Mouse (Mus musculus) ZHBTc4 (cell line): ENCODE measurements at regions not wholly inside any gene's neighbourhood (a gene's known extent, or its start where the extent isn't known, plus 50 kb on each side); places are given as distances from the start of the nearest gene placed in this dataset.

ENCODE experiments used
- DNase-seq: peaks from one replicate; pipeline ENCODE4 v3.0.0-alpha.2; 2011; ENCODE audit warnings: low read depth, low spot score

- DNase-seq, result no peak
These were observed 729.1 kb downstream of the Dhx35 start for GRCm38 (mm10) chr2:159523739-159524138.

DNA sequence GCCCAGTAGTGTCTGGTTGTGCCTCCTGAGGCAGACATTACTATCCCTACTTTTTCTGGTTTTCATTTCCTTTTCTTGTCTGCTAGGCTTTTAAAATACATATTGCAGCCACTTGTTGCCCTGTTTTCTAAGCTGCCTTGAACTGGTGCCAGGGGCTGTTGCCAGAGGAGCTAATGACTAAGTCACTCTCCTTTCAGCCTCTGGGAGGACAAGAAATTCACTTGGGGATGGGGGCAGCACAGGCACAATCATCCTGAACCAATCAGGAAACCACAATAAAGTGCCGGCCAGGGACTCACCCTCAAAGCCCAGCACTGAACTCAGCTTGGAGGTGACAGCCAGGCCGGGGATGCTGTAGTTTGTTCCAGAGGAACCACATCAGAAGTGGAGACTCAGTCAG lies 740.3 kb downstream of the Dhx35 start:
- no peak for DNase-seq

- DNase-seq, result no peak
These were observed 744.7 kb downstream of the Dhx35 start for GRCm38 (mm10) chr2:159539261-159539660.

GRCm38 (mm10) chr2:159557567-159557966 lies 763.0 kb downstream of the Dhx35 start:
- no peak for DNase-seq

DNA sequence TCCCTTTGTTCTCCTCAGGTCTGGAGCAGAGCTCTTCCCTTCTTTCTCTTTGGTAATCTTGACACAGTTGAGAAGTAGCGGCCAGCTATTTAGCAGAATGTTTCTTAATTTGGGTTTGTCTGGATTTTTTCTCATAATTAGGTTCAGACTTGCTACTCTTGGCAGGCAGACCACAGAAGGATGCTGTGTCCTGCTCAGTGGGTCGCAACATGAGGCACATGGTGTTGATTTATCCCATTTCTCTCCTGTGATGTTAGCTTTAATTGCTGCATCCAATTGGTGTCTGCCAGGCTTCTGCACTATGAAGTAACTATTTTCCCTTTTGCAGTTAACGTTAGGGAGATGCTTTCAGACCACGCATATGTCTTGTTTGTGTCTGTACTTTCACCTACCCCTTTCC lies 768.7 kb downstream of the Gm826 start:
- DNase-seq, result no peak

DNA sequence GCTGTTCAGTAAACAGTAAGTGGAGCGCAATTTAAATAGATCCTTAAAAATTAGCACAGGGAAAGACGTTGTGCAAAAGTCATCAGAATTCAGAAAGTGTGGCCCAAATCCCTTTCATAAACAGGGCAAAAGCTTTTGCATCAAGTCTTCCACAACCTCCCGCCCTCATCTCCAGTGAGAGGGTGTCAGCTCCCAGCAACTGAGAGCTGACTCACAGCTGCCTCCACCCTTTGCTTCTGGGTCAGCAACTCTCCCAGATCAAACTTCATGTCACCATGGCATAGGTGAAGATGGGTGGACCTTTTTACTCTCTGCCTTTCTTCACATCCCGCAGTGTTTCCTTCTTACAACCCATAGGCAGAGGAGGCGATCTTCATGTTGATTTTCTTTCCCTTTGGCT lies 768.0 kb downstream of the Gm826 start:
- no peak for DNase-seq

- no peak for DNase-seq
These were observed 767.5 kb downstream of the Gm826 start for GRCm38 (mm10) chr2:159566461-159566860.

- no peak for DNase-seq
These were observed 765.6 kb downstream of the Gm826 start for GRCm38 (mm10) chr2:159568391-159568790.

DNA sequence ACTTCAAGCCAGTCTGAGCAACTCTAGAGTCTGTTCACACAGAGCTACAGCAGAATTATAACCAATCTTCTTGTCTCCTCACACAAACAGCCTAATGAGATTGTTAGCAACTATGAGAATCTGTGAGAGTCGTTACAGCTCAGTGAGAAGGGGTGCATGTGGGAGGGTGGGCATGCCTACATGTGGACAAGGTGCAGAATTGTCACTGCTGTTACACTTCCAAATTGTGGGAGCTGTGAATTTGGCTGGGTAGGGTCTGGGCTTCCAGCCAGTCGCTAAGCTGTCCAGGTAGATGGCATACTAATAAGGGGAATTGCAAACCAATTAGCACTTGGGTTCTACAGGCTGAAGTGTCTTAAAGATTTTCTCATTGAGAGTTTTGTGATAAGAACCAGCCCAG lies 762.1 kb downstream of the Gm826 start:
- no peak for DNase-seq

DNA sequence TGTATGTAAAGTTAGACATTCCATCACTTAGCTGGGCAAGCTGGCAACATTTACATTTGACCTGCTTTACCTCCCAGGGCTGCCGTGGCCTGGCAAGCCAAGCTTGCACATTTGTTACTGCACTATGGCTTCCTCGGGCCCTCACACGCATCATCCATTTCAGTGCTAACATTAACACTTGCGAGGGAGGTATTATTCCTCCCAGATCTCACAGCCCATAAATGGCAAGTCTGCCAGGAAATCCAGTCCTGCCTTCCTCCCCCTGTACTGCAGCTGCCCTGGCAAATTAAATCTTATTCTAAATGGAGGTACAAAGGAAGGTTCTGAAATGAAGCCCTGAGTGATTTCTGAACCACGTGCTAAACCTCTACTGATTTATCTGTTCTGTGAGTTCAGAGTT lies 758.7 kb downstream of the Gm826 start:
- no peak for DNase-seq

- no peak for DNase-seq
These were observed 750.9 kb downstream of the Gm826 start for GRCm38 (mm10) chr2:159583103-159583502.

- DNase-seq, result no peak
These were observed 749.3 kb downstream of the Gm826 start for GRCm38 (mm10) chr2:159584641-159585040.

DNA sequence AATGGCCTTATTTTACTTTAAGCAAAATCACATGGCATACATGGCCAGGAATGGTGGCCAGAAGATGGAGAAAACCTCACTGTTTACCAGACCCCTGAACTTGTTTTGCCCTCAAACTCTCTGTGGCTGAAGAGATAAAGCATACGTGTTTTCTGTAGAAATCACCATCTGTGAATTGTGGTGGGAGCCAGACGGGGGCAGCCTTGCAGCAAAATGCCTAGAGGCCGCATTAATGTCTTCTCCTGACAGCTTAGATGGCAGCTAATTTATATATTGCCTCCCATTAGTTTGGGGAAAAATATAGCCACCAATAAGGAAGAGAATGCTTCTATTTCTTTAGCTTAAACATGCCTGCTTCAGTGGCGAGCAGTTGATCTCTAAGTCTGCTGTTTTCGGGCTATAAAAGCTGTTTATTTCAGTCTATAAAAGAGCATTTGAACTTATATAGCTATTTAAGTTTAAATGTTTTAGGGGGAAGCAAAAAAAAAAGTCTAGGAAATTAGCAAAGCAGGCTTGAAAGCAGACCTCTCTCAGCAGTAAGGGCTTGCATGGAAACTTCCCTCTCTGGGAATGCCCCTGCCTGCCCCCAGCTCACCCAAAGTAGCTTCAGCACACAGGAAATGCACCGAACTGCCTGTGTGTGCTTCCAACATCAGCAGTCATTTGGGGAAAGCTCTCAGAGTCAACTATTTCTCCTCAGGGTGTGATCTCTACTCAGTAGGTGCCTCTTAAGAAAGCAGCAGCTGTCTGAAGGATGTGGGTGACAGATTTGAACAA lies 747.1 kb downstream of the Gm826 start:
- no peak for DNase-seq

- DNase-seq, result no peak
These were observed 742.4 kb downstream of the Gm826 start for GRCm38 (mm10) chr2:159591396-159592124.

- no peak for DNase-seq
These were observed 741.1 kb downstream of the Gm826 start for GRCm38 (mm10) chr2:159592841-159593240.

GRCm38 (mm10) chr2:159596285-159596684 lies 737.7 kb downstream of the Gm826 start:
- no peak for DNase-seq

GRCm38 (mm10) chr2:159598080-159598479 lies 735.9 kb downstream of the Gm826 start:
- DNase-seq, result no peak

- no peak for DNase-seq
These were observed 726.8 kb downstream of the Gm826 start for GRCm38 (mm10) chr2:159607191-159607590.

DNA sequence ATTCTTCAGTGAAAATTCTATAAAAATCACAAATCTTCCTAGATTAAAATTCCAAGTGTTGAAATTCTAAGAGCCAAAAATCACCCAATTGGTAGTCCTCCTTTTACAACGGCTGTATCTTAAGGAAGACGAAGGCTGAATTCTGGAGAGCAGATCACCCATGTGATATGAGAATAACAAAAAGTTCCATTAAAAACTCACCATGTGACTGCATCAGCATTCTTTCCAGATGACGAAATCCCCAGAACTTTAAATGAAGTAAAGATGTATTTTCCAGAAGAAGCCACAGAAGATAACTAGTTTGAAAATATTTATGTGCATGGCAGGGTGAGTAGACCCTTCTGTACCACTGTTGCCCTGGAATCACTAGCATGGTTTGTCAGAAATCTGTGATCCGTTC lies 723.5 kb downstream of the Gm826 start:
- DNase-seq, result no peak

GRCm38 (mm10) chr2:159616685-159617084 lies 717.3 kb downstream of the Gm826 start:
- DNase-seq, result no peak

DNA sequence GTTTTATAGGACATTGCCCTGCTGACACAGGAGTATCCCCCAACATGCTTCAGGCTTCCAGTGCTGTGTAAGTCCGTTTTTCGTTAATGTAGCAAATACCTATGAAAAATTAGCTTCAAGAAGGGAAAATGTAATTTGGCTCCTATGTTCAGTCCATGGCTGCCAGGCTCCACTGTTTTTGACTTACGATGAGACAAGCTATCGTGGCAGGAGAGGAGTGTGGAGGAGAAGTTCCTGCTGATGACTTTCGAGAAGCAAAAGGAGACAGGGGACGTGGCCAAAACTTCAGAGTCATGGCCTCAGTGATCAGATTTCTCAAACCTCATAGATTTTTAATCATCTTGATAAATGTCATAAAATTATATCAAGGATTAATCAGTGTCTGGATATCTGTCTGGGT lies 712.7 kb downstream of the Gm826 start:
- DNase-seq, result no peak

DNA sequence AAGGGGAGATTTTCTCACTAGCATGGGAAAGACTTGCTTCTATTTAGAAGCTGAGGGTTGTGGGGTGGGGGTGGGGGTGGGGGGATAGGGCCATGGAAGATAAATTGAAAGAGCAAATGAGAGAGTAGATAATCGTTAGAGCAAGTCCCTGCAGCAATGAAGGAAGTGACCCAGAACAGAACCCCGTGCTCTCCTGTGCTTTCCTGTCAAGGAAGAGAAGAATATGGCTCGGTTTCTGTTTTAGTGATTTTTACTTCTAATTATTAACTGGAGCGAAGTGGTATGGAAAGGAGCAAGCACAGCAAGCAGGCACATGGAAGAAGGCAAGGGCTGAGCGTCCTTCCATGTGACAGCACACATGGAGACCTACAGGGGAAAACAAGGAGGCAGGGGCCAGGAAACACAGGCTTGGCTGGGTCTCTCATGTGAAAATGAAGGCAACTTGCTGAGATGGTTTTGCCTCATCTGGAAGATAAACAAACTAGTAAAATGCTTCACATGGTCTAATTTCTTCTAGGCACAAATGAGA lies 711.8 kb downstream of the Gm826 start:
- DNase-seq, result no peak

- no peak for DNase-seq
These were observed 708.7 kb downstream of the Gm826 start for GRCm38 (mm10) chr2:159625306-159625705.
